Mouse (Mus musculus) MEL (cell line): ENCODE measurements around the gene Enoph1.

Experiments used
- CHD1 ChIP-seq: IDR thresholded peaks from 2 replicates; pipeline ENCODE4 v1.6.1; 2012; ENCODE audit warnings: low read depth, mild to moderate bottlenecking, inconsistent platforms, low read length, improper control_type of control experiment
- CHD2 ChIP-seq: IDR thresholded peaks from 2 replicates; pipeline ENCODE4 v1.6.1; 2011; ENCODE audit warnings: low read length, improper control_type of control experiment
- CTCF ChIP-seq, 3 experiments: IDR thresholded peaks in 2 of 3; conservative IDR thresholded peaks in 1 of 3; 2 replicates each; pipeline ENCODE4 v1.5.1; 2011 to 2012; ENCODE audit warnings: low read length in 3 of 3, low read depth in 2 of 3, mild to moderate bottlenecking in 2 of 3, improper control_type of control experiment in 1 of 3, inconsistent platforms in 1 of 3, mixed read lengths in 1 of 3, moderate library complexity in 1 of 3; ENCODE audit not compliant: control insufficient read depth in 1 of 3, insufficient read depth in 1 of 3, poor library complexity in 1 of 3, severe bottlenecking in 1 of 3
- EP300 ChIP-seq, 2 experiments: IDR thresholded peaks; 2 replicates each; pipeline ENCODE4 v1.6.1; 2011; ENCODE audit warnings: improper control_type of control experiment in 2 of 2, low read length in 2 of 2, low read depth in 1 of 2, mild to moderate bottlenecking in 1 of 2
- HCFC1 ChIP-seq: IDR thresholded peaks from 2 replicates; pipeline ENCODE4 v1.6.1; 2012; ENCODE audit warnings: low read depth, mild to moderate bottlenecking, inconsistent platforms, low read length, improper control_type of control experiment, moderate library complexity
- MAZ ChIP-seq: IDR thresholded peaks from 2 replicates; pipeline ENCODE4 v1.6.1; 2012; ENCODE audit warnings: low read depth, mild to moderate bottlenecking, inconsistent platforms, low read length, improper control_type of control experiment
- POLR2A ChIP-seq, 2 experiments: IDR thresholded peaks; 2 replicates each; pipeline ENCODE4 v1.6.1; 2011 to 2012; ENCODE audit warnings: low read length in 2 of 2, mild to moderate bottlenecking in 2 of 2, control low read depth in 1 of 2, improper control_type of control experiment in 1 of 2, low read depth in 1 of 2, moderate library complexity in 1 of 2; ENCODE audit not compliant: control insufficient read depth in 1 of 2, insufficient read depth in 1 of 2, poor library complexity in 1 of 2
- POLR2AphosphoS2 ChIP-seq: IDR thresholded peaks from 2 replicates; pipeline ENCODE4 v1.6.1; 2011; ENCODE audit warnings: low read length, improper control_type of control experiment
- RCOR1 ChIP-seq: IDR thresholded peaks from 2 replicates; pipeline ENCODE4 v1.6.1; 2012; ENCODE audit warnings: low read depth, mild to moderate bottlenecking, inconsistent platforms, low read length, improper control_type of control experiment
- SIN3A ChIP-seq: IDR thresholded peaks from 2 replicates; pipeline ENCODE4 v1.6.1; 2012; ENCODE audit warnings: low read length, improper control_type of control experiment, inconsistent platforms
- TCF12 ChIP-seq: IDR thresholded peaks from 2 replicates; pipeline ENCODE4 v1.6.1; 2014; ENCODE audit warnings: low read depth, mild to moderate bottlenecking, inconsistent platforms, low read length, improper control_type of control experiment, moderate library complexity
- UBTF ChIP-seq: IDR thresholded peaks from 2 replicates; pipeline ENCODE4 v1.6.1; 2012; ENCODE audit warnings: low read depth, mild to moderate bottlenecking, inconsistent platforms, low read length, improper control_type of control experiment, moderate library complexity, borderline replicate concordance; ENCODE audit not compliant: insufficient read depth
- USF1 ChIP-seq: IDR thresholded peaks from 2 replicates; pipeline ENCODE4 v1.6.1; 2014; ENCODE audit warnings: low read depth, mild to moderate bottlenecking, inconsistent platforms, low read length, improper control_type of control experiment, moderate library complexity
- ZC3H11A ChIP-seq: IDR thresholded peaks from 2 replicates; pipeline ENCODE4 v1.6.1; 2012; ENCODE audit warnings: low read depth, mild to moderate bottlenecking, inconsistent platforms, low read length, improper control_type of control experiment

GRCm38 (mm10) chr5:100041272-100041671 is 1.5 kb downstream of the Enoph1 start:
- no peak for TF ChIP-seq TCF12
- TF ChIP-seq POLR2A (IDR thresholded peaks at IDR 0.05; ENCODE audit: control insufficient read depth in 1 of 2, insufficient read depth in 1 of 2, low read depth in 1 of 2, low read length in 2 of 2, poor library complexity in 1 of 2): no peak
- TF ChIP-seq EP300 (IDR thresholded peaks at IDR 0.05; ENCODE audit: low read depth in 1 of 2, low read length in 2 of 2): no peak
- no peak for TF ChIP-seq CTCF (IDR thresholded peaks at IDR 0.05 in 2 of 3, conservative IDR thresholded peaks at IDR 0.05 in 1 of 3; ENCODE audit: control insufficient read depth in 1 of 3, insufficient read depth in 1 of 3, low read depth in 2 of 3, low read length in 3 of 3, poor library complexity in 1 of 3, severe bottlenecking in 1 of 3)
- no peak for TF ChIP-seq SIN3A
- no peak for TF ChIP-seq RCOR1
- no peak for TF ChIP-seq HCFC1
- no peak for TF ChIP-seq USF1
- TF ChIP-seq ZC3H11A: no peak
- TF ChIP-seq CHD2: no peak
- TF ChIP-seq POLR2AphosphoS2: no peak
- TF ChIP-seq UBTF: no peak
- TF ChIP-seq MAZ: no peak
- TF ChIP-seq CHD1: no peak
